35 mouse cellular contexts compared by ENCODE assay signal in genomic region chr3:98880216-98880615, GRCm38 (mm10). TPM values are rescaled to one million over a fixed set of nuclear protein-coding genes. Genes with fewer than 3 reads are reported as not detected.
"Had no signal": no experiment of that assay in that cellular context is flagged by ENCODE, and none has a peak within 500 bp of the region (broad histone marks: within the 10 kb centered on the region; RNA-seq: fewer than 3 reads in every experiment).

No protein-coding gene starts in this region.

- ATAC-seq: hindbrain, postnatal 0 days; intestine, embryonic 16.5 days had no signal

- H3K9me3 ChIP-seq: heart, embryonic 10.5 days; heart, embryonic 12.5 days; hindbrain, embryonic 10.5 days; hindbrain, embryonic 12.5 days; hindbrain, embryonic 15.5 days; limb, embryonic 10.5 days; limb, embryonic 12.5 days; liver, embryonic 13.5 days had no signal

- H3K4me3 ChIP-seq: gastrocnemius, adult 2 months; heart, embryonic 10.5 days; heart, embryonic 12.5 days; hindbrain, embryonic 10.5 days; hindbrain, embryonic 12.5 days; hindbrain, embryonic 15.5 days; layer of hippocampus, adult 2 months; left cerebral cortex, adult 2 months; limb, embryonic 10.5 days; limb, embryonic 12.5 days; liver, embryonic 13.5 days had no signal

- H3K4me2 ChIP-seq: heart, embryonic 12.5 days; hindbrain, embryonic 12.5 days; hindbrain, embryonic 15.5 days; limb, embryonic 12.5 days; liver, embryonic 11.5 days; liver, embryonic 13.5 days had no signal

- H3K27me3 ChIP-seq: hindbrain, embryonic 12.5 days; hindbrain, embryonic 15.5 days; limb, embryonic 12.5 days; liver, embryonic 13.5 days had no signal

- H3K9ac ChIP-seq: heart, embryonic 12.5 days; hindbrain, embryonic 12.5 days; hindbrain, embryonic 15.5 days; limb, embryonic 12.5 days; liver, embryonic 13.5 days had no signal

- H3K4me1 ChIP-seq: heart, embryonic 10.5 days; heart, embryonic 12.5 days; hindbrain, embryonic 10.5 days; hindbrain, embryonic 12.5 days; hindbrain, embryonic 15.5 days; limb, embryonic 10.5 days; limb, embryonic 12.5 days; liver, embryonic 13.5 days had no signal

- H3K36me3 ChIP-seq: heart, embryonic 10.5 days; heart, embryonic 12.5 days; hindbrain, embryonic 10.5 days; hindbrain, embryonic 12.5 days; hindbrain, embryonic 15.5 days; limb, embryonic 10.5 days; limb, embryonic 12.5 days; liver, embryonic 13.5 days had no signal

- H3K27ac ChIP-seq: gastrocnemius, adult 2 months; heart, embryonic 10.5 days; hindbrain, embryonic 10.5 days; hindbrain, embryonic 12.5 days; hindbrain, embryonic 15.5 days; hindbrain, postnatal 0 days; layer of hippocampus, adult 2 months; left cerebral cortex, adult 2 months; limb, embryonic 10.5 days; limb, embryonic 12.5 days; liver, embryonic 13.5 days had no signal

- DNase-seq: gastrocnemius, adult 2 months; gastrocnemius, postnatal 10 days; gastrocnemius, postnatal 25 days; heart, adult 18-20 months; heart, postnatal 10 days; heart, postnatal 4 days; kidney, adult 11 months; kidney, adult 2 months; kidney, postnatal 10 days; kidney, postnatal 25 days; kidney, postnatal 4 days; liver; liver, embryonic 13.5 days had no signal

RNA-seq across cellular contexts. Expression of gene Hao2, which starts 12.8 kb away (rescaled TPM):
- total RNA-seq: gastrocnemius, adult 2 months; gastrocnemius, postnatal 10 days; gastrocnemius, postnatal 25 days; granulocyte monocyte progenitor cell, adult 5-6 weeks; heart, adult 18-20 months; heart, adult 8-10 months; heart, postnatal 10 days; heart, postnatal 25 days; heart, postnatal 4 days; hindbrain, postnatal 0 days; layer of hippocampus, adult 2 months; layer of hippocampus, postnatal 10 days; layer of hippocampus, postnatal 25 days; left cerebral cortex, adult 2 months; left cerebral cortex, postnatal 14 days; left cerebral cortex, postnatal 36 days had no signal
- polyA plus RNA-seq: heart, embryonic 14.5 days; heart, embryonic 16.5 days; hindbrain, embryonic 10.5 days; hindbrain, embryonic 12.5 days; hindbrain, postnatal 0 days; limb, embryonic 10.5 days; limb, embryonic 12.5 days had no signal

RNA-seq across cellular contexts. Expression of gene Hsd3b1, which starts 20.6 kb away (rescaled TPM):
- total RNA-seq: gastrocnemius, adult 2 months; gastrocnemius, postnatal 10 days; gastrocnemius, postnatal 25 days; granulocyte monocyte progenitor cell, adult 5-6 weeks; heart, adult 18-20 months; heart, postnatal 10 days; heart, postnatal 25 days; heart, postnatal 4 days; layer of hippocampus, adult 2 months; layer of hippocampus, postnatal 10 days; layer of hippocampus, postnatal 25 days; left cerebral cortex, adult 2 months; left cerebral cortex, postnatal 14 days; left cerebral cortex, postnatal 36 days had no signal
- polyA plus RNA-seq: heart, embryonic 14.5 days; hindbrain, embryonic 15.5 days; hindbrain, postnatal 0 days; kidney, embryonic 14.5 days had no signal
